8 mouse cellular contexts compared by ENCODE assay signal in genomic region chr14:11822830-11823700, GRCm38 (mm10).
A peak's percentile ranks its signal among the peaks of the same experiment; 100 is the strongest.
DNase-seq lines count a peak whose midpoint lies in the region; ATAC-seq lines count a peak whose summit lies in the region.

No protein-coding gene starts in this region.

- no peaks in the 10 kb centered on the region for H3K27me3 ChIP-seq in neural tube, embryonic 13.5 days
- no peaks in the 10 kb centered on the region for H3K27me3 ChIP-seq in neural tube, embryonic 14.5 days (ENCODE audit: control insufficient read depth, insufficient read depth, low read length)

- peak; percentile 64 for ATAC-seq in cerebellum, adult (ENCODE audit: insufficient number of reproducible peaks, low FRiP score, low TSS enrichment)
- ATAC-seq in neural tube, embryonic 13.5 days (ENCODE audit: low read depth), result peak; percentile 54
- ATAC-seq in neural tube, embryonic 14.5 days (ENCODE audit: low read depth), result peak; percentile 64

- peaks cover 40% of the 10 kb centered on the region for H3K4me1 ChIP-seq in neural tube, embryonic 13.5 days (replicated peaks)
- H3K4me1 ChIP-seq in neural tube, embryonic 14.5 days (ENCODE audit: control insufficient read depth, insufficient read depth, low read length), result peaks cover 8% of the 10 kb centered on the region; the same call in 1 of the 2 replicates

- H3K36me3 ChIP-seq in neural tube, embryonic 13.5 days, result no peaks in the 10 kb centered on the region
- H3K36me3 ChIP-seq in neural tube, embryonic 14.5 days (ENCODE audit: control insufficient read depth, insufficient read depth, low read length), result no peaks in the 10 kb centered on the region

- WGBS in neural tube, embryonic 13.5 days, result 36% methylated on average over 7 of the region's 7 CpGs
- WGBS in neural tube, embryonic 14.5 days, result 27% methylated on average over 7 of the region's 7 CpGs

- no peak overlapping the region for H3K4me2 ChIP-seq in neural tube, embryonic 13.5 days
- no peak overlapping the region for H3K4me2 ChIP-seq in neural tube, embryonic 14.5 days (ENCODE audit: low read depth, low read length)

- H3K9ac ChIP-seq in neural tube, embryonic 13.5 days, result 0 out of 2 replicates have a peak overlapping the region, but pooled peaks have one; percentile 23
- H3K9ac ChIP-seq in neural tube, embryonic 14.5 days (replicated peaks; ENCODE audit: low read depth, low read length), result no peak overlapping the region

- peak overlapping the region; percentile 59 for H3K27ac ChIP-seq in neural tube, embryonic 13.5 days (replicated peaks)
- H3K27ac ChIP-seq in neural tube, embryonic 14.5 days (ENCODE audit: low read depth, low read length), result no peak overlapping the region

- no peak overlapping the region for H3K4me3 ChIP-seq in neural tube, embryonic 13.5 days
- H3K4me3 ChIP-seq in neural tube, embryonic 14.5 days (ENCODE audit: low read depth, low read length), result no peak overlapping the region

- no peaks in the 10 kb centered on the region for H3K9me3 ChIP-seq in neural tube, embryonic 13.5 days
- no peaks in the 10 kb centered on the region for H3K9me3 ChIP-seq in neural tube, embryonic 14.5 days (ENCODE audit: control insufficient read depth, low read length)

- intact Hi-C loops in left cerebral cortex, postnatal 14 days (cut with DNase I), result no loop called here

- DNase-seq in cerebellum, postnatal 4 days (ENCODE audit: low spot score in 2 of 2), result no peak
- no peak for DNase-seq in neural tube, embryonic 10.5 days (ENCODE audit: extremely low spot score, low spot score)
- DNase-seq in kidney, postnatal 25 days, result peak; percentile 25 to 46
- DNase-seq in left cerebral cortex, postnatal 14 days (ENCODE audit: low spot score in 2 of 2), result no peak
- no peak for DNase-seq in spleen, adult 18-20 months

Comparison
In these comparisons a context has a peak if more than half of its experiments do, and no peak if none do; other contexts are left out.
1. DNase-seq: peak in kidney, postnatal 25 days (2 of 2); none in cerebellum, postnatal 4 days (0 of 2), neural tube, embryonic 10.5 days (single experiment), left cerebral cortex, postnatal 14 days (0 of 2) and spleen, adult 18-20 months (0 of 2).
2. Peak in every context shown above with its lines, with median percentiles within 50 percentile points of each other: ATAC-seq.